Mouse (Mus musculus) T-helper 1 cell (primary cell): ENCODE measurements around the gene Enox1.

Experiments
- in situ Hi-C: fragments of 300-600 bp; cut with MboI, MseI; formaldehyde crosslinking; loops from one replicate; pipeline ENCODE4 v1.15.1; 2025; ENCODE audit warnings: high pct_unique_total_duplicates

The Enox1 gene

DNA sequence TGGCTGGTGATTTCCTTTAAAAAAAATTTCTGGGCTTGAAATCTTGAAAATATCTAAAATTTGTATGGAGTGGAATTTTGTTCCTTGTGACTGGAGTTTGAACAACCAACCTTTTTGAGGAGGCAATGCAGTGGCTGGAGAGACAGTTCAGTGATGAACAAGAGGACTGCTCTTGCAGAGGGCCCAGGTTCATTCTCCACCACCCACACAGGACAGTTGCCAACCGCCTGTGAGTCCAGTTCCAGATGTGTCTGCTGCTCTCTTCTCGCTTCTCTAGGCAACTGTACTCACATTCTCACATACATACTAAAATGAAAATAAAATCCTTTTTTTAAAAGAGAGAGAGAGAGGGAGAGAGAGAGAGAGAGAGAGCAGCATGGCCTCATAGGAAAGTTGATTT lies 212.5 kb downstream of the Enox1 start:
- in situ Hi-C loops, result no loop called here

DNA sequence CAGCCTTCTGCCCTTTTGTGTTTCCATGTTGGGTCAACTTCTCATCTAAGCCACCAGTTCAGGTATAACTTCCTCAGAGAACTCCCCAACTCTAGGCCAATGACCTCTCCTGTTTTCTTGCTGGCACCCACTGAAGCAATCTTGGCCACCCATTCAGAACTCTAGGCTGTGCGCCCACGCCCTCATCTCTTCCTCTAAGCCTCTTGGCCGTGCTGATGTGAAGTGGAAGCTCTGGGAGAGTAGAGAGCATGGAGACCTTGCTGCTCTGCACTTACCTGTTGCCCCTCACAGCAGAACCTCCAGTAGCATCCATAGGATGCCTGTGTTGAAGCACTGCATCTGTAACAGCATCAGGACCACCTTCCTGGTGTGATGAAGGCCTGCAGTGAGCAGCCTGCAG lies 214.0 kb downstream of the Enox1 start:
- in situ Hi-C loops, result no loop called here

DNA sequence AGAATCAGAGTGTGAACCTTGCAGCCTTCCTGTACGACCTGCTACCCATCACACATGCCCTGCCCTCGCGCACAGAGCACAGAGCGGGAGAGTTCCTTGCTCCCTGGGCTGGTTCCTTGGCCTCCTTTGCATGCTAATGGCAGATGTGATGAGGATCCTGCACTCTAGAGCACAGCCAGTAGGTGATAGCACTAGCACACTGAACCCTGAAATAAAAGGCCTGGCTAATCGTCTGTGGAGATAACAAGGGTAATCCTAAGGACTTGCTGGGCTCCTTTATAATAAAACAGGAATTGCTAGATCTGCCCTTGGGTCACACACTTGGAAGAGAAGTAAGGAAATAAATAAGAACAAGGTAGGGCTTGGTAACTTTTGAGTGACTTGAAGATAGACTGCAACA lies 215.4 kb downstream of the Enox1 start:
- in situ Hi-C loops, result no loop called here

DNA sequence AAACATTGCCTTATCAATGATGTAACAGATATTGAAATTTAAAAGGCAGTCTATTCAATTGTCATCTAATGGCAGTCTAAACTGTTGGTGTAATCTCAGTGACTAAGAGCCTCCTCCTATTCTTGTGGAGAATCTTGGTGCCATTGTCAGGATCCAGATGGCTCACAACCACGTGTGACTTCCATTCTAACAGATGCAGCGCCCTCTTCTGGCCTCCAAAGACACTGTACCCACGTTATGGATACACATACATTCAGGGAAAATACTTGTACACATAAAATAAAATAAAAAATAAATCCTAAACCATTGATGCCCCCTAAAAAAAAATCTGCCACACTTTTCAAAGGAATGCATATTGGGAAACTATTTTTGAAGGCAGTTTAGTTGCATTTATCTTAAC lies 216.6 kb downstream of the Enox1 start:
- in situ Hi-C loops, result no loop called here

DNA sequence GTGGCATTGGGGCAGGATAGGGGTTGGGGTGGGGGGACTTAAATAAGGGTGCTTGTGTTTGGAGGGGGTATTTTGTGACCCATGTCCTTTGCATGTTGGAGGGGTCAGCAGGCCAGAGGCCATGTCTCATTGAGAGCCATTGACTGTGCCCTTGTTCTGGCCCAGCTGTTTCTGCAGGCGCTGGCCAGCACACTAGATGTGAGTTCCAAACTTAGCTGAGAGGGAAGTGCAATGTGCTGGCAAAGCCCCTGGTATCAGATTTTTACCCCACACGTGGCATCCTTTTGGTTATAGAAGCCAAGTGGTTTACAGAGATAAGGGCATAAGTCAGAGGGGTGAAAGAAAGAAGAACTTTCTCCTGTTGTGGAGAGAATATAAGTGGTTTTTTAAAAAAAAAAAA lies 218.5 kb downstream of the Enox1 start:
- in situ Hi-C loops, result no loop called here

DNA sequence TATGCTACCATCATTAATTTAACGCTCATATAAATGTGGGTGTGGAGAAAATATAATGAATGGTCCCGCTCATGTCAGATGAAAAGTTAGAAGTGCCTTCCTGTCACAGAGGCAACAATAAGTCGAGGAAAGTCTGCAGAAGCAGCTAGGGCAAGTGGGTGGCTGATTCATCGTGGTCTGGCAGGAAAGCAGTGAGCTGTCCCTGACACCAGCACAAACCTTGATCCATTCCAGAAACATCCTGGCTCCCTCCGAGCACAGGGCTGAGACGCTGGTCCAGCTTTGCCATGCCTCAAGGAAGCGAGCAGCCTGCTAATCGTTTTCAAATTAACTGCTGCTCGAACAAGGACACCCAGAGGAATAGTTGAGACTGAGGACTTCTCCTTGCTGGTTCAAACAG lies 219.1 kb downstream of the Enox1 start:
- in situ Hi-C loops, result no loop called here

DNA sequence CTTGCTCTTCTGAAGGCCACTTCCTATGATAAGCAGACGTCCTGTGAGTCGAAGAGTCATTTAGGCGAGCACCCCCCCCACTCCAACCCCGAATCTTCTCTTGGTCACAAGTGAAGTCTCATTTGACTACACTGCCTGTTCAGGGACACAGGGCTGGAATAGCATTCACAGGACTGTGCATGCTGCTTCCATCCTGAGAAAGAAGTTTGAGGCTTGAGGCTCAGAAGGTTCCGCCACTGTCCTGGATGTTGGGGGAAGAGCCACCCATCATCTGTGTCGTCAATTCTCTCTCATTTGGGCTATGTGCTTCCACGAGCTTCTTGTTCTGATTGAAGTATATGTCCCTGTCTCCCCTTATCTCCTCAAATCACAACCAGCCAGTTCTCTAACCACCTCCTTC lies 220.2 kb downstream of the Enox1 start:
- in situ Hi-C loops, result no loop called here

DNA sequence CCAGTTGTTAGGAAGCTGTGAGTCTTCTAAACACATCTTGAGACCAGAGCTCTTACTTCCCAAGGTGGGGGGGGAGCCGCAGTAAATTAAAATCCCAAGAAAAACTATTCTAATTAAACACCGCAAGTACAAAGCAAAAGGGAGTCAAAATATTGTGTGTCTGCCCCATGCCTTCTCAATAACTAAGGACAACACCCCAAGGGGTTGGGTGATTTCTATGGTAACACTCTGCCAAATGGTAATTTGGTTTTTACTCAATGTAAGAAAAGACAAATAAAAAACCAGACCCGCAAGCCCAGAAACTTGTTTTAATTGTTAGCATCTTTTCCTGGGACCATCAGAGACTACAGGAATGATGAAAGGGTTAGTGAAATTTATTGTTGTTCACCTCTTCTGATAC lies 220.9 kb downstream of the Enox1 start:
- in situ Hi-C loops, result no loop called here

DNA sequence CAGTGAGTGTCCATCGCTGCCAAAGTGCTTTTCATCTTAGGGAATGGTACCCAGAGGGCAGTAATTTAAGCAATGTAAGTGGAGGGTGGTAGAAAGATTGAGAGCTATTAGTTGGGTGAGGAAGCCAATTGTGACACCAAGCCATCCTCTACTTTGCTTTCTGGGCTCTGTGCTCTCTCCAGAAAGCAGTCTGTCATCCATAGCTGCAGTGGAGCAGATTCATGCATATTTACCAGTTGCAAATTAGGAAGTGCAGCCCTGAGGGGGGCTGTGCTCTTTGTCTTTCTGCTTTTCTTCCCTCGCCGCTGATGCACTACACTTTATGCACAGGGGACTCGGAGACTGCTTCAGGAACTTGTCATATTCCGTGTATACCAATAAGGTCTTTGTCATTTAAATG lies 221.3 kb downstream of the Enox1 start:
- in situ Hi-C loops, result no loop called here

DNA sequence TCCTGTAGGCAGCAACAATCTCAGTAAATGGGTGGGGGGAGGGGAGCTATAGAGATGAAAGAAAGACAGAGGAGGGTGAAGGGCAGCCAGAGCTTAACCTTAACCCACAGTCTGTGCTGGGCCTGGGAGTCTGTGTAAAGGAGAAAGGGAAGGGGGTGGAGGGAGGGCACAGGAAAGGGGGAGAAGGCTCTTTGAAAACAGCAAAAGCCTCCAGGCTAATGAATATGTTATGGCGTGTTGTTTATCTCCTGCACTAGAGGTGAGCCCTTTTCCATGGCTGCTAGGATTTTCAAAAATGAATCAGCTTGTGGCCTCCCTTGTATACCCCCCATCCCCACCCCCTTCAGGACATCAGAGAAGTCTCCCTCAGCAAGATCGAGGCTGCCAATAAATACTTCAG lies 225.0 kb downstream of the Enox1 start:
- in situ Hi-C loops, result no loop called here

DNA sequence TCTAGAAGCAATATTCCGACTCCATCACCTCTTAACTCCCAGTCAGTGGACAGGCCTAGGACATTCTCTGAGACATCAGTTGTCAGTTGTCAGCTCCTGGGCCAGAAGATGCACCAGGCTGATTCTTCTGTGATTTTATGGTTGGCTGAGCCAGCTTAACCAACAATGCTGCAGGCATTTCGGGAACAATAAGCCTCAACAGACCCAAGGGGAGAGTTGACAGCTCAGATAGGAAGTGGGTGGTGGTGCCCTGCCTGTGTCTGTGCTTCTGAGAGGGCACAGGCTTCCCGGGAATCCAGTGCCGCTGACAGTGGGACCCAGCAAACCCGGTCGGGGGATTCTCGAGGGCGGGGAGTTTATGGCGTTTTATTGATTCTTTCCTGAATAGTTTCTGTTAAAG lies 229.1 kb downstream of the Enox1 start:
- in situ Hi-C loops, result no loop called here

DNA sequence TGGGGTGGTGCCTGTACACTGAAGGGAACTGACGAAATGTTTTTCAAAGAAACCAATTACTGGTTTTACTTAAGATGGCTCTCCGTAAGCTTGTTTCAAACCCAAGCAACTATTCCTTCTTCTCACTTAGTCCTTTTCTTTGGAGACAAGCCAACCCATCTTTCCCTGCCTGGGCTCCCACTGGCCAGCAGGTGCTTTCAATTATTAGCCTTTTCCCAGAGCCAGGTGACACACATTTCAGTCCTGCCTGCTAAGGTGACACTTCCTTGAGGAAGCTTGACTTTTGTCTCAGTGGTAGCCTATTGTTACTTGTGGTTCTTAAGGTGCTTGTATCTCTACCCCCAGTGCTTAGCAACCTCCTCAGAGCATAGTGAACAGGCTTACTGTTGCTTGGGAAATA lies 231.3 kb downstream of the Enox1 start:
- in situ Hi-C loops, result no loop called here

DNA sequence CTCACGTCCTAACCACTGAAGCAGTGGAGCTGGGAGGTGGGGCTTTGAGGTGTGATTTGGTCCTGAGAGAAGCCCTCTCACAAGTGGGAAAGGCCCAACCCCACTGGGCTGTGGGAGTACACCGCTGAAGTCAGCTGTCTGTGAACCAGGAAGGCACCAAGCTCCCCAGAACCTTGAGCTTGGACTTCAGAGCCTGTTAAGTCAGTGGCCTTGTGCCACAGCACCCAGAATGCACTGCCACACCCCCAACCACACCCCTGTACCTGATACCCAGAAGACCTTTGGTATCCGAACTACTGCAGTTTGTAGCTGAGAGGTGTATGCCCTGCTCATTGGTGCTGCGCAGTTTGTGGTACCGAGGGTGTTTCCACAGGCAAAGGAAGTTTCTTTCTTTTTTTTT lies 232.7 kb downstream of the Enox1 start:
- in situ Hi-C loops, result no loop called here

DNA sequence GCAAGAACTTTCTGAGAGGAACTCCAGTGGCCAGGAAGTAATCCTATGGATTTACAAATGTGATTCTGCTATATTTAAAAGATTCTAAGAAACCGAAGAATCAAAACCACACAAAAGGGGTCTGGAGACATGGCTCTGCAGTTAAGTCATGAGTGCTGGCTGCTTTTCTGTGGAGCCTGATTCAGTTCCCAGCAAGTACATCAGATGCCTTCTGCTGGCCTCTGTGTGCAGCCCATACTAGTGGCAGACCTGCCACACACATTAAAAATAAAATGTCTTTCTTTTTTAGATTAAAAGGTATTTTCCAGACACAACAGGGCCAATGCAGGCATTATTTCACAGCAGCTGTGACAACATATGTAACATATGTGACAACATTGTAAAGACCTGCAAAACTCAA lies 235.9 kb downstream of the Enox1 start:
- in situ Hi-C loops, result no loop called here

DNA sequence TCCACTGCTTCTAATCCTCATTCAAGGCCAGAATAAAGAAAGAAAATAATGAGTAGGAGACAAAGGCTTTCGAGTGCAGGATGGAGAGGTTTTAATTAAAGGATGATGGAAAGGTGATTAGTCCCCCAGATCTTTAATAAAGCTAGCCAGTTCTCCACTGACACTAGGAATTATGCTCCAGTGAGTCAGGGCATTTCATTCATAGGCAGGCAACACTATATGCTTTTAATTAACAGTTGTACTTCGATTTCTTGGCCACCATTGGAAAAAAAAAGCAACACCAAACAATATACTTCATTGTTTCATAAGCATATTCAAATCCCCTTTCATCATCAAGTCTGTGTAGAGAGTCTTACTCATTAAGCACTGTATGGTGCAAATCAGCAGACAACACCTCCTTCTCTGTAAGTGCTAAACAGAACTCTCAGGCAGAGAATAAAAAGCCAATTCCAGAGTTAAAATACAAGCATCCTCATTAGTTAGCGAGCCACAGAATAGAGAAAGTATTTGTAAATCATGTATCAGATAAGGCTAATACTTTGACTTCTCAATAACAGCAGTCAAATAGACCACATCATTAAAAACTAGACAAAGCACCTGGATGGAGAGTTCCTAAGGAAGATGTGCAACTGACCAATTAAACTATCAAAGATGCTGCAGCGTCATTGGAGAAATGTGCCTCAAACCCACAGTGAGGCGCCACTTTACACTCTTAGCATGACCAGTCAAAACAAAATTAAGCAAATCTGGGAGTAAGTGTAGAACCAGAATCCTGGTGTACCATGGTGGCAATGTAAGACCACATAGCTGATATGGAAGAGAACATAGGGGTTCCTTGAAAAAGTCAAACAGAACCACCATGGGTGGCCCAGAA lies 249.9 kb downstream of the Enox1 start:
- in situ Hi-C loops, result no loop called here

DNA sequence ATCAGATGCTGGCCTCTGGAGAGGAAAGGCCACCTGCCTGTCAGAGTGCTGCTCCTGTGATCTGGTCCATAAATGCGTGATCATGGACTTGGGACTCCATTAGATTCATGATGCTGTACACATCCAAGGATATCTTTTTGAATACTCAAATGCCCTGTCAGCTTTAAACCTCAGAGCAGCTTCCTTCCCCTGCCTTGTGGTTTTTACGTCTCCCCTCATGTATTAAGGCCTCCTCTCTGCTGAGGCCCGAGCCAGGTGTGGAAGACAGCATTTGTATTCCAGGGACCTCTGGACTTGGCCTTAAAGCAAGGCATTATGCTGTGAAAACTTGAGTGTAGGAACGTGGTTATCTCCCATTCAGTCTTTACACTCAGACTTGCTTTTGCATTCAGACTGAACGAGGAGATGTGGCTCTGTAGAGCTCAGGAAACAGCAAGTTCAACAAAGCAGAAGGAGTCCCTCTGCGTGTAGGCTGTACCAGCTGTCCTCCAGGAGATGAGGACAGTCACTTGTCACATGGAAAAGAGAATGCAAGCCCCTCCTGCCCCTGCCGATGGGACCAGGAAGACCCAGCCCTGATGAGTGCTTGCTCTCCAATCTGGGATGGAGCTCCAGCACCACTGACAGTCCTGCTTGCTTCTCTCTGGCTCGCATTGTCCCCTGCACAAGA lies 252.8 kb downstream of the Enox1 start:
- in situ Hi-C loops, result no loop called here

DNA sequence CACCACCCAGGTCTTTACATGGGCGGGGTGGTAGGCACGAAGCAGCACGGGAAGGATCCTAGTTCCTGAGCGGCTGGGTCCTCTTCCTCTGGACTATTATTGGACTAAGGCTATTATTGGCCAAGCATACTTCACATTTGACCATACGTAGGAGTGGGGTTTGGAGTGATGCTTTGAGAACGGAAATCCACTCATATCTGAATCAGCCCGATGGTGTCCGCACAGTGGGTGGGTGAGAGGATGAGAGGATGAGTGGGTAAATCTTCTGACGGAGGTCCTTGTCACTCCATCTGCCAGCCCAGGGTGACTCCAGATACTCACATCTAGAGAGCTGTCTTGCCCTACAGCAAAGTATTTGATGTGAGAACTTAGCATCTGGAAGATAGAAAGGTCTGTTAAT lies 253.8 kb downstream of the Enox1 start:
- in situ Hi-C loops, result no loop called here

DNA sequence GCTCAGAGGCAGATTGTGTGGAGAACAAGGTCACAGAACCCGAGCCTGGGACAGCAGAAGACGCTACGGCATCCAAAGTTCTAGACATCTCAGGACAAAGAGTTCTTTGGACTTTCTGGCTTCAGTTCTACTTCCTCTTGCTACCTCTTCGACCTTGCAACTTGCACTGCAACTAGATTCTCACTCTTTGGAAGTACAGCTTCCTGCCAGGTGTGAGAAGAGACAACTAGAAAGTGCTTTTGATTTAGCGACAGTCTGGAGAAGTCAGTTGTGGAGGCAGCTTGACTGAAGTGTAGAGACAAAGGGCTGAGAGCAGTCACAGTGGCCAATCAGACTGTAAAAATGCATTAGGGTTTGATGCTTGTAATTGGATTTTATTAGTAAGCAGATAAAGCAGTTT lies 256.5 kb downstream of the Enox1 start:
- in situ Hi-C loops, result no loop called here

DNA sequence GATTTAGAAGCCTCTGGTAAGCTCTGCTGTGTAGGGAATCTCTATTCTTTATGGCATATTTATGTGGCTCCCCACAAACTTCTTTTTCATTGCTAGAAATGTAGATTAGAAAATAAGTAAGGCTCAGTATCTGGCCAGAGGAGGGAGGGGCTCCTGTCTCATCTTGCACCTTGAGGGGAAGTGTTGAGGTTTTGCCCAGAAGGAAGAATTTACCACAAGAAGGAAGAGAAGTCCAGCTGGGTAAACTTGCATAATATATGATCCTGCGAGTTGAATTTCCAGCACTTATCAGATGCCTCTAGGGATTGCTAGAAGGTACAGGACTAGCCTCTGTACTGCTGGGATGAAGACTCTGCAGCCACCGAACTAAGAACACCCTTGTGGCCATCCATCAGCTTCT lies 259.8 kb downstream of the Enox1 start:
- in situ Hi-C loops, result no loop called here

DNA sequence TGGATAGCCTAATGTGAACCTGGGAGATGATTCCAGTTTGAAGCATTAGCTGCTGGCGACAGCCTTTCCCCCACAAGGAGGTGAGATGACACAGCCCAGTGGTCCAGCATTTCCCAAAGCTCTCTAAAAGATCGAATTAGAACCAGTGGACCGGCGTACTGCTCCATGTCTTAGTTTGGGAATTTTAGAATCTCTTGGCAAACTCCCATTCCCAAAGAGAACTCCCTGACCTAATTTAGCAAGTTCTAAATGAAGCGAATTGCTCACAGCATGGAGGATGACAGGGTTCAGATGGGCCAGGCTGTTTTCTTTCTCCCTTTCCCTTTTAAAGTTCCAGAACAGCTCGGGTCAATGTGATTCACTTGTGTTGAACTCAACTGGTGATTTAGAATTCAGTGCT lies 264.5 kb downstream of the Enox1 start:
- in situ Hi-C loops, result no loop called here

DNA sequence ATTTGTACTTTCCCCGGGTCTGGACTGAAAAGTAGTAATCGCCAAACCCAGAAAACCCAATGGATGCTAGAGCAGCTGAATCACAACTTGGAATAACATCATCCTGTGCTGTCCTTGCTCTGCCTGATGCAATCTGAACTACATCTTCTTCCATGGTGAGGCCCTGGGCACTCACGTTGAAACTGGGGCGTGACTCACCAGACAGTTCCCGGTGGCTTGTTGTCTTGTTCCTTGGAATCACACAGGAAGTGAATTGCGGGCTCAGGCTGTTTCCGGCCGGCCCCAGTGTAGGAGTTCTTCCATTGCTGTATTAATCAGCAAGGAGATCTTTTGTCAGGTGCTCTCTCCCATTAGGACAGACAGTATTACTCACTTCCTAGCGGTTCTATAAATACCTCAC lies 266.6 kb downstream of the Enox1 start:
- in situ Hi-C loops, result no loop called here

DNA sequence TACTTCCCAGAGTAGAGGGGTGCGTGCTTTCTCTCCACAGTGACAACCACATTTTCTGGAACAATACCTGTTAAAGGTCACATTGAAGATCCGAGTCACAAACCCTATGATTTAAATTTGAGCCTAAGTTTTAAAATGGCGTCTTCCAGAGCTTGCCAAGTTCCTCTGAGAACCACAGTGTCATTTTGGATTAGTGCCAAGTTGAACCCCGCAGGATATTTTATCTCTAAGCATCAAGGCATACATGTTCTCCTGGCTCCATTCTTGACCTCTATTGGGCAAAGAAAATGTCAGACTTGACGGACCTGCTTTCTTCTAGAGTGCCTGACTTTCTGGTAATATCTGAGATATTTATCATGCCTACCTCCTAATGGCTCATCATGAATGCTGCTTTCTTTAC lies 282.9 kb downstream of the Enox1 start:
- in situ Hi-C loops, result no loop called here

DNA sequence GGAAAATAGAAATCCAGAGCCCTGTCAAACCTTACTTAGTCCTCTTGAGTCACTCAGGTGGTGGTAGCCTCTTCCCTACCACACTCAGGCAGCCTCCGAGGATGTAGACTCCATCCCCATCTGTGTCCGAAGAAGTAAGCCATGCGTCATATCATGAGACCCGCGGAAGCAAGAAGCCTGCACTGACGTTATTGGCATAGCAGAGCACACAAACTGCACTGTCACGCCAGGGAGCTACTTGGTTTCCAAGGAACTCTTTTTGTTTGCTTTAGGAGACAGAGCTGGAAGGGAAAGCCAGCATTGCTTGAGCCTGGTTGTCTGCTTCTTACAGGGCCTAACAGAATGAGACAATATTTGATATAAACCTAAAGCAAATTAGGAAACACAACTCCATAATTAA lies 284.2 kb downstream of the Enox1 start:
- in situ Hi-C loops, result no loop called here

DNA sequence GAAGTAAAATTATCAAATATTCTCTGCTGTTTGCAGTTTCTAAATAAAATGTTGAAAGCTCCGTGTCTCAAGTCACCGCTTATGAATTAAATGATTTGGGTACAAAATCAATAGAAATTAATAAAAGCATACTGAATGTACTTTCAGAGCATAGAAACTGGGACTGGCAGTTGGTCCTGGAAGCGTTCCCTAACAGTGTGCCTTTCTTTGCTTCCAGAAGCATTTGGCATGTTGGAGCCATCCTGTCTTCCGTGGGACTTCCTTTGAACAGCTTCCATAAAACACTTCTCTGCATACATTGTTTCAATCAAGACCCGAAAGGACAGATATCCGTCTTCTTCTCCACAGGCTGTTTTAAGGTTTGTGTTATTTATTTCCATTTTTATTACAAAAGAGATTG lies 285.0 kb downstream of the Enox1 start:
- in situ Hi-C loops, result no loop called here
